Mouse (Mus musculus): ENCODE measurements around the gene Sdhc.

DNA sequence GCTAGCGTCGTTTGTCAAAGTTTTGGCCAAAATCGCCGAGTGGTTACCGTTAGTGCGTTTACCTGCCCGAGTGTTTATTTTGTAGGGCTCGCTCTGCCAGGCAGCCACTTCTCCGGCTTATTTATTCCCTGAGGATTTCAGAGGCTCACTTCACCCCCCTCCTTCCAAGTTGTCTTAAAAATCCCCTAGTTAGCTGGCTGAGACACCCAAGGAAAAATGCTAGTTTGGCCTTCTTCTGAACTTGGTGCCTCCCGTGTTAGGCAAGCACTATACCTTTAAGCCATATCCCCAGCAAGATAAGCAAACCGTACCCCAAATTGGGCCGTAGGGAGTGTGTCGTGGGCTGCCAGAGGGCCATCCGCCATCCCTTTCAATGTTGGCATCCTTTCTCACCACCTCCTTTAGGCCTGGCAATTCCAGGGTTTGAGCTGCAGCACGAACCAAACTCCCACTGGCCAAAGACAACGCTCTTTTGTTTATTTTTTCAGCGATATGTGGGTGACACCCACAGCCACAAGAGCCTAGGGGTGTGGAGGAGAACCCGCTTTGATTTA, 512 bp upstream of the Sdhc start:
- no peak for TF ChIP-seq CTCF (IDR thresholded peaks at IDR 0.05; ENCODE audit: low read depth)
- TF ChIP-seq EP300 (IDR thresholded peaks at IDR 0.05; ENCODE audit: low read depth) = no peak
